ENCODE assay signal across 18 mouse cellular contexts in the genomic region with DNA sequence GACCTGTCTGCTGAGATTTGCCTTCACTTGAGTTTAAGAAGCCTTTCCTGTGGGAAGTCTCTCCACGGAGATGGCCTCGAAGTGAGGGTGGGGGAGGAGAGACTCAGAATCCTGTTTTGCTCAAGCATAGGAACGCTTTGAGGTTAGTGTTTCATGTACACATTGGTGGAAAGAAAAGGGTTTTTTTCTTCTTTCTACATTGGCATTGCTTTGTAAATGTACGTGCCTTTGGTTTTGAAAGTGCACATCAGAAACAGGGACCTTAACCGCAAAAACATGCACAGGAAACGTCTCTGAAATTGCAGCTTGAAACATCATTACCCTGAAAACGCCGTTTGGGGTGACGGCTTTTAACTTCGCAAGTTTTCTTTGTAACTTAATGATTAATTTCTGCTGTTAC. TPM values are rescaled to one million over a fixed set of nuclear protein-coding genes. Genes with fewer than 3 reads are reported as not detected.
DNase-seq lines count a peak whose midpoint lies in the region; ATAC-seq lines count a peak whose summit lies in the region.
"Had no signal": no experiment of that assay in that cellular context is flagged by ENCODE, and none has a peak within 500 bp of the region (broad histone marks: within the 10 kb centered on the region; RNA-seq: fewer than 3 reads in every experiment).

No protein-coding gene starts in this region.

- DNase-seq in 416B (ENCODE audit: low read depth): peak; percentile 38
- peak; percentile 81 for DNase-seq in CD4-positive, CD25-positive, alpha-beta regulatory T cell, adult 2 months (ENCODE audit: low read depth, low spot score)
- no peak for DNase-seq in right cerebral cortex, postnatal 4 days
- DNase-seq in adrenal gland, adult (ENCODE audit: inconsistent age in 2 of 2, low spot score in 1 of 2): no peak
- DNase-seq in cerebellum, postnatal 14 days: no peak
- no peak for DNase-seq in urinary bladder, postnatal 25 days (ENCODE audit: low spot score)
- DNase-seq: adrenal gland, postnatal 36 days; cerebellum, adult 9-11 months; gastrocnemius, postnatal 14 days; heart, postnatal 10 days had no signal

- ATAC-seq in hematopoietic stem cell, adult 5-6 weeks (replicated peaks in 1 of 2; ENCODE audit: insufficient read depth in 1 of 2, low FRiP score in 2 of 2, low TSS enrichment in 1 of 2, low read depth in 1 of 2, poor library complexity in 2 of 2, severe bottlenecking in 2 of 2): peak; percentile 24 to 35; a peak in 2 of 4 replicates
- peak; percentile 45; the same call in 1 of the 2 replicates for ATAC-seq in neutrophil, adult 5-6 weeks (ENCODE audit: extremely low read depth, insufficient number of reproducible peaks, low FRiP score, poor library complexity, severe bottlenecking)
- ATAC-seq: forebrain, embryonic 16.5 days; intestine, postnatal 0 days; lung, postnatal 0 days had no signal

RNA-seq across cellular contexts. Expression of a gene that starts 21.0 kb away (rescaled TPM):
- not detected in 2 replicates for total RNA-seq in hematopoietic stem cell, adult 5-6 weeks (2017)
- total RNA-seq in neutrophil, adult 5-6 weeks (2017): not detected in 2 replicates
- total RNA-seq: adrenal gland, postnatal 36 days; gastrocnemius, postnatal 14 days; heart, postnatal 10 days; layer of hippocampus, adult 2 months; left cerebral cortex, adult 18-20 months; monocyte, adult 5-6 weeks had no signal

Comparison
In these comparisons a context has a peak if more than half of its experiments do, and no peak if none do; other contexts are left out.
1. DNase-seq: peak in 416B (single experiment) and CD4-positive, CD25-positive, alpha-beta regulatory T cell, adult 2 months (single experiment); none in right cerebral cortex, postnatal 4 days (single experiment), adrenal gland, adult (0 of 2), cerebellum, postnatal 14 days (0 of 2) and urinary bladder, postnatal 25 days (single experiment).